Mouse (Mus musculus) heart, embryonic 13.5 days (tissue): Measurements from ENCODE around the gene B3gnt8. TPM values are rescaled to one million over a fixed set of nuclear protein-coding genes. Genes with fewer than 3 reads are reported as not detected.
"Not testable (repeated sequence)": the region's sequence is repeated elsewhere in the genome, so short reads cannot be mapped to it uniquely, and the experiment has no call there.

Experiments
- ATAC-seq: fragments of 200-750 bp; cut with Nextera tagmentation; 2 replicates; pipeline ENCODE4 v1.8.0; 2017; ENCODE audit warnings: moderate TSS enrichment; ENCODE audit not compliant: insufficient number of reproducible peaks, low FRiP score, low TSS enrichment; ENCODE audit errors: extremely low read depth
- H3K27ac ChIP-seq: fragments of 300-500 bp; sonication (generic); replicated peaks from 2 replicates; pipeline ENCODE4 v1.5.1; 2015; ENCODE audit warnings: moderate library complexity, mild to moderate bottlenecking, inconsistent platforms
- H3K27me3 ChIP-seq: fragments of 300-500 bp; sonication (generic); replicated peaks from 2 replicates; pipeline ENCODE4 v1.6.1; 2015; ENCODE audit warnings: mild to moderate bottlenecking, inconsistent platforms
- H3K36me3 ChIP-seq: fragments of 300-500 bp; sonication (generic); 2 replicates; pipeline ENCODE4 v1.6.1; 2015; ENCODE audit warnings: mild to moderate bottlenecking, inconsistent platforms
- H3K4me1 ChIP-seq: fragments of 300-500 bp; sonication (generic); 2 replicates; pipeline ENCODE4 v1.6.1; 2015; ENCODE audit warnings: inconsistent platforms
- H3K4me2 ChIP-seq: fragments of 300-500 bp; sonication (generic); 2 replicates; pipeline ENCODE4 v1.6.1; 2015; ENCODE audit warnings: inconsistent platforms, mild to moderate bottlenecking, moderate library complexity
- H3K4me3 ChIP-seq: fragments of 300-500 bp; sonication (generic); 2 replicates; pipeline ENCODE4 v1.5.1; 2015; ENCODE audit warnings: moderate library complexity, mild to moderate bottlenecking, inconsistent platforms
- H3K9ac ChIP-seq: fragments of 300-500 bp; sonication (generic); 2 replicates; pipeline ENCODE4 v1.6.1; 2015; ENCODE audit warnings: inconsistent platforms, mild to moderate bottlenecking, moderate library complexity
- H3K9me3 ChIP-seq: fragments of 300-500 bp; sonication (generic); 2 replicates; pipeline ENCODE4 v1.6.1; 2016; ENCODE audit warnings: inconsistent platforms
- WGBS: fragments of 180-500 bp; shearing (Covaris S2); methylation state at CpG from one replicate; pipeline ENCODE4 v1.1.7; 2015; ENCODE audit warnings: mixed read lengths; 5-methylcytosine and 5-hydroxymethylcytosine counted together
- polyA plus RNA-seq: library from polyadenylated mRNA; unstranded; fragments of >200 nt; fragmentation: Nextera tagmentation; extraction: Ambion mirVana; gene quantifications from 2 replicates; pipeline ENCODE4 v1.2.1, GENCODE M21; 2015

Gene B3gnt8
- polyA plus RNA-seq = 5.7 and 5.8 TPM in 2 replicates

DNA sequence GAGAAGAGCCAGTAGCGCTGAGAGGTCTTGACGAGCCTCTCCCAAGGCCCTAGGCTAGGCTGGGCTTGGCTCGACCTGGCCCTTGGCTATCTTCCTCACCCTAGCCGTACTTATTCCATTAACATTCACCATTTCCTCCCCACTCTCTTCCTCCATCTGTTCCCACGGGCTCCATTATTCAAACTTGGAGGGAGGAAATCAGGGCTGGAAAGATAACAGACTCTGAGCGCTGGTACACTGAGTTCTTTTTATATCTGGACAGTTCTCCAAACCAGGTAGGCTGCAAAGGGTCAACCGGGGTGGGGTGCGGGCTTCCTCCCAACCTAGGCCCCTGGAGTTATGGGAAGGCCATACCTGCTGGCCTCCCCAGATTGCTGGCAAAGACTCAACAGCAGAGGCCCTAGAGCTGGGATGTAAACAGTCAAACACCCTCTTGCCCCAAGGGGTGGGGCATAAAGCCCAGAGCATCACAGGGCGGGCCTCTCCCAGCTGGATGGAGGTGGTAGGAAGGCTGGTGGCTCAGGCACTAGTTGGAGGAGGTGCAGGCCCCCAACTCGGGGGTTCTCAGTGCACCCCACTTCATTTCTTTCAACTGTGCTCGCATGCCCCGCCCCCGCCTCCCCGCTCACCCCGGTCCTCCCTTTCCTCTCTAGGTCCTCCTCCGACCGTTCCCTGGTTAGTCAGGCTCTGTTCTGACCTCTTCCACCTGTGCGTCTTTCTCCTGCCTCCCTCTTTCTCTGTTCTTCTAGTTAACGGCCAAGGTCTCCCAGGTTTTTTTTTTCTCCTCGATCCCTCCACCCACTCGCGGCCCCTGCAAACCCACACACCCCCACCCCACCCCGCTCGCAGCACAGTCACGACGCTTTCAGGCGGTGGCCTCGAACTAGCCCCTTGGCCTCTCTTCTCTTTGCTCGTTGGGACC is at the start of gene B3gnt8:
B3gnt8 (plus strand) TSS at position 146 of the 922 bp plus-strand sequence.
- 0 out of 2 replicates have a peak, but pooled peaks cover 8% of the 10 kb centered on the region for H3K27me3 ChIP-seq
- H3K36me3 ChIP-seq = peaks cover 64% of the 10 kb centered on the region
- peak within 1 kb of the TSS; percentile 80 for H3K27ac ChIP-seq
- WGBS = 10% methylated on average over 29 of the region's 29 CpGs
- ATAC-seq = no peak; the same call in 1 of the 2 replicates
- peak within 1 kb of the TSS; percentile 55 for H3K4me3 ChIP-seq
- H3K4me1 ChIP-seq = peaks cover 55% of the 10 kb centered on the region
- H3K9me3 ChIP-seq = no peaks in the 10 kb centered on the region
- peak within 1 kb of the TSS; percentile 81 for H3K4me2 ChIP-seq
- H3K9ac ChIP-seq = peak within 1 kb of the TSS; percentile 81

DNA sequence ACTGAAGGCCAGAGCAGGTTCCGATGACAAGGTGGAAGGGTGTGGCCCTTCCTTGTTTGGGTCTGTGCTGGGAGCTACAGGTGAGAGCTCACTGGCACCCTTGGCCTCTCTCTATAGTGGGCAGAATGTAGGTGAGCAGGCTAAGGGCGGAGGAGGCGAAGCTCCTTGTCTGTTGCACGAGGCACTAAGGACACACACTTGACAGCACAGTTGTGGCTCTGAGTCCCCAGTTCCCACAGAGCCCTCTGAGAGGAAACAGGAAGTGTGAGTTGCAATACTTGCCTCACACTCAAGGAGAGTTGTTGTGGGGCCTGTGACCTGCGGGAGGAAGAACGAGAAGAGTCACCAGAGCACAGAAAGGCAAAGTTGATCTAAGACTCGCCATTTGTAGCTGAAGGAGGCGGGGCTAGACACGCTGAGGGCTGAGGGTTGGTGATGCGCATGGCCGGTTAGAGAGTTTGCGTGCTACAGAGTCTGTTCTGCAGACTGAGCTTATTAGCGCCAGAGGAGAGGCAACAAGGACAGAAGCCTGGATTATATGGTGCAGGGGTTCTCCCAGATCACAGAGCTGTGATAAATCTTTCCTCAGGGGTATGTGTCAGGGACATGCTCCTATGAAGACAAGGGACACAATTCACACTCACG is 49.5 kb upstream of the B3gnt8 start:
- not testable (repeated sequence) for ATAC-seq, H3K27me3 ChIP-seq

GRCm38 (mm10) chr7:25579441-25579840 is 47.0 kb upstream of the B3gnt8 start:
- WGBS = 77% methylated on average over 10 of the region's 10 CpGs
- H3K9me3 ChIP-seq = no peaks in the 10 kb centered on the region
- peaks cover 9% of the 10 kb centered on the region; the same call in 1 of the 2 replicates for H3K27me3 ChIP-seq
- ATAC-seq = no peak
- no peak overlapping the region for H3K27ac ChIP-seq
- no peaks in the 10 kb centered on the region for H3K36me3 ChIP-seq
- H3K4me3 ChIP-seq = no peak overlapping the region
- no peak overlapping the region for H3K9ac ChIP-seq
- no peak overlapping the region for H3K4me2 ChIP-seq
- peaks cover 4% of the 10 kb centered on the region; the same call in 1 of the 2 replicates for H3K4me1 ChIP-seq

More for the DNA sequence above, 49.5 kb upstream of the B3gnt8 start:
- H3K4me1 ChIP-seq, H3K9ac ChIP-seq, H3K27ac ChIP-seq, H3K9me3 ChIP-seq, H3K4me2 ChIP-seq, H3K4me3 ChIP-seq, H3K36me3 ChIP-seq: not testable (repeated sequence)
- 57% methylated on average over 13 of the region's 14 CpGs for WGBS

- ATAC-seq = no peak
- Histone ChIP-seq H3K4me3 (no peak overlapping the region), H3K4me2 (no peak overlapping the region), H3K27ac (no peak overlapping the region), H3K27me3 (no peaks in the 10 kb centered on the region), H3K4me1 (no peaks in the 10 kb centered on the region), H3K9ac (no peak overlapping the region), H3K36me3 (no peaks in the 10 kb centered on the region), H3K9me3 (no peaks in the 10 kb centered on the region)
- 70% methylated on average over 15 of the region's 15 CpGs for WGBS
Measured at GRCm38 (mm10) chr7:25582301-25582810, 44.1 kb upstream of the B3gnt8 start.

- no peak for ATAC-seq
- no peak overlapping the region for H3K27ac ChIP-seq
- WGBS = 73% methylated on average over 5 of the region's 5 CpGs
- H3K36me3 ChIP-seq = no peaks in the 10 kb centered on the region
- no peak overlapping the region for H3K4me2 ChIP-seq
- H3K9ac ChIP-seq = no peak overlapping the region
- H3K4me1 ChIP-seq = no peaks in the 10 kb centered on the region
- no peaks in the 10 kb centered on the region for H3K9me3 ChIP-seq
- H3K27me3 ChIP-seq = no peaks in the 10 kb centered on the region
- no peak overlapping the region for H3K4me3 ChIP-seq
Measured at GRCm38 (mm10) chr7:25584651-25585050, 41.8 kb upstream of the B3gnt8 start.

GRCm38 (mm10) chr7:25585351-25586204 is 40.9 kb upstream of the B3gnt8 start:
- WGBS = 65% methylated on average over 9 of the region's 9 CpGs
- no peak for ATAC-seq
- Histone ChIP-seq H3K4me3 (no peak overlapping the region), H3K9me3 (no peaks in the 10 kb centered on the region), H3K9ac (no peak overlapping the region), H3K27me3 (no peaks in the 10 kb centered on the region), H3K4me2 (no peak overlapping the region), H3K36me3 (no peaks in the 10 kb centered on the region), H3K27ac (no peak overlapping the region), H3K4me1 (no peaks in the 10 kb centered on the region)

GRCm38 (mm10) chr7:25591226-25591625 is 35.2 kb upstream of the B3gnt8 start:
- WGBS = 81% methylated on average over 2 of the region's 2 CpGs
- no peak for ATAC-seq

DNA sequence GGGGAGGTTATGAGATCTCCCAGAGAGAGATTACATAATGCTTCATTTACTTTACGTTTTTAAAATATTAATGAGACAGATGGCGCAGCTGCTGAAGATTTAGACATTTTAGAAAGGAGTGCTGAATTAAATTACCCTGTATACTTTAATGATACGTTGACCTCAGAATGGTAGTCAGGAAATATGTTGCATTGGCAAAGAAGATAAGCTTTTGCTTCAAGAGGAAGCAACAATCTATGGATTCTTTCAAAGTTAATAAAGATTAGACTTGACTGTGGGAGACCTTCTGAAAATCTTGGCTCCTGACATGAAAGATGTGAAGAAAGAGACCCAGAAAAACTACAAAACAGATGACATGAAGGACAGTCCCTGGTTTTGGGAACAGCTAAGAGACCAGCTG is 32.6 kb upstream of the B3gnt8 start:
- H3K4me3 ChIP-seq = no peak overlapping the region
- no peak overlapping the region for H3K9ac ChIP-seq
- H3K4me2 ChIP-seq = no peak overlapping the region
- H3K27me3 ChIP-seq = peaks cover 4% of the 10 kb centered on the region; the same call in 1 of the 2 replicates
- H3K27ac ChIP-seq = no peak overlapping the region
- H3K4me1 ChIP-seq = no peaks in the 10 kb centered on the region
- WGBS = 72% methylated on average over 3 of the region's 3 CpGs
- H3K36me3 ChIP-seq = no peaks in the 10 kb centered on the region
- ATAC-seq = no peak
- H3K9me3 ChIP-seq = no peaks in the 10 kb centered on the region

More at GRCm38 (mm10) chr7:25591226-25591625, 35.2 kb upstream of the B3gnt8 start:
- Histone ChIP-seq H3K27me3 (no peaks in the 10 kb centered on the region), H3K9me3 (no peaks in the 10 kb centered on the region), H3K4me3 (no peak overlapping the region), H3K27ac (no peak overlapping the region), H3K4me1 (no peaks in the 10 kb centered on the region), H3K4me2 (no peak overlapping the region), H3K36me3 (no peaks in the 10 kb centered on the region), H3K9ac (no peak overlapping the region)

DNA sequence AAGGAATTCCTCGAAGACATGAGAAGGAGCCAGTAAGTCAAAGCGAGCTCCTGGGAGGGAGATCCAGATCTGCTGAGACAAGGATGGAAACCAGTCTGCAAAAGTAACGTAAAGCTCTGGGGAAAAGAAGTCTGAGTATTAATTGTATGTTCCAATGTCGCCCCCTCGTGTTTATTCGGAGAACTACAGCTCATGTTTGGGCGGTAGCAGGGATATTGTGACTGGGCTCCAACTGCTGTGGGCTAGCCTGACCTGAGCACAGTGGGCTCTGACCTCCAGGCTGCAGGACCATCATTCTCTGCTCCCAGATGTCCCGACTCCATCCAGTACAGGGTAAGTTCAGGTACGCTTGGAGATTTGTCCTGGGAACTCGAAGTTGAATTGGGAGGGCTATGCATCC is 26.8 kb upstream of the B3gnt8 start:
- Histone ChIP-seq H3K27ac (no peak overlapping the region), H3K36me3 (no peaks in the 10 kb centered on the region), H3K4me2 (no peak overlapping the region), H3K27me3 (peaks cover 12% of the 10 kb centered on the region; the same call in 1 of the 2 replicates), H3K9ac (no peak overlapping the region), H3K4me1 (no peaks in the 10 kb centered on the region), H3K9me3 (no peaks in the 10 kb centered on the region), H3K4me3 (no peak overlapping the region)
- no peak for ATAC-seq
- WGBS = 15% methylated on average over 10 of the region's 10 CpGs

- no peak overlapping the region for H3K27ac ChIP-seq
- no peak overlapping the region for H3K9ac ChIP-seq
- no peaks in the 10 kb centered on the region for H3K4me1 ChIP-seq
- peaks cover 12% of the 10 kb centered on the region; the same call in 1 of the 2 replicates for H3K27me3 ChIP-seq
- no peaks in the 10 kb centered on the region for H3K9me3 ChIP-seq
- no peak overlapping the region for H3K4me3 ChIP-seq
- ATAC-seq = no peak
- no peaks in the 10 kb centered on the region for H3K36me3 ChIP-seq
- WGBS = 79% methylated on average over 11 of the region's 11 CpGs
- no peak overlapping the region for H3K4me2 ChIP-seq
Measured at GRCm38 (mm10) chr7:25600666-25601065, 25.8 kb upstream of the B3gnt8 start.
